Mouse (Mus musculus) testis, adult 10 weeks (tissue): ENCODE results near the gene Slamf1. TPM values are rescaled to one million over a fixed set of nuclear protein-coding genes. Genes with fewer than 3 reads are reported as not detected.

Experiments used
- polyA plus RNA-seq: library from polyadenylated mRNA; stranded (reverse); fragments of 350-450 nt; fragmentation: Illumina TruSeq; extraction: RNeasy Lipid Tissue Mini Kit (QIAGEN cat#74804); gene quantifications from one replicate; pipeline ENCODE4 v1.2.3, GENCODE M21; 2014; ENCODE audit warnings: low read depth, low replicate concordance

Slamf1 gene
- polyA plus RNA-seq: 1.3 TPM

DNA sequence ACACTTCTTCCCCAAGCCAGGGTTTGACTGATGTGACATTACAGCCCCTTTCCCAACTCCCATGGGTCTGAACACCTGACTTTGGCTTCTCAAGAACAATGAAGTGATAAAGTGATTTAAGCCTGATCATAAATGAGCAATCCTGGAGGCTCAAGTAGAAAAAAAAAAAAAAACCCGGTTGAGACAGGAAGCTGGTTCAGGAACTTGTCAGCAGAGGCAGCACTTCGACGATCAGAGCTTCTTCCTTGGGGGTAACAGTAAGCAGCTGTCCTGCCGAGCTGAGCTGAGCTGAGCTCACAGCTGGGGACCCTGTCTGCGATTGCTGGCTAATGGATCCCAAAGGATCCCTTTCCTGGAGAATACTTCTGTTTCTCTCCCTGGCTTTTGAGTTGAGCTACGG, at the start of gene Slamf1:
Gene Slamf1 (plus strand): TSS at position 230 of the 400 bp plus-strand sequence.

DNA sequence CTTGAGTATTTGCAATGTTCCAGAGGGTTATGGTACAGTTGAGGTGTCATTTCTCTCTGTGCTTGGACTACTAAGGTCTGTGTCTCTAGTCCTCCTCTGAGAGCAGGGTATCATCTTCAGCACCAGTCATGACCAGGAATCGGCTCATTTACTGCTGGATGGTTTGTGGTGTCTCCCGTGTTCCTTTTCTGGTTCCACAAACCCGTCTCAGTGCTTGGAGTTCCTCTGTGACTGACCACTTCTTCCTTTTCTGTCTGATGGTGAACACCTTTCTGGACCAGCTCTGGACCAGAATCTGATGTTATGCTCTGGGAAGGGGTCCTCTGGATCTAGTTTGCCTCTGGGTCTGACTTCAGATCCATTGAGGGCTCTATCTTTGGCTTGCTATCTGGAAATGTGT, 72.6 kb downstream of the Slamf1 start, which contains the start of gene Cd84:
Gene Cd84 (plus strand): TSS at position 210 of the 400 bp plus-strand sequence.

Other genes with a start within 250 kb of the Slamf1 start
- gene Itln1, start 231.8 kb upstream of the Slamf1 start, polyA plus RNA-seq: not detected
- gene Cd244a, start 207.9 kb upstream of the Slamf1 start, polyA plus RNA-seq: 0.52 TPM
- gene Ly9, start 159.7 kb upstream of the Slamf1 start, polyA plus RNA-seq: 2.9 TPM
- 47.5 TPM for gene Slamf7, start 114.1 kb upstream of the Slamf1 start, polyA plus RNA-seq
- gene Cd48, start 85.1 kb upstream of the Slamf1 start, polyA plus RNA-seq: 3.7 TPM
- 2.4 TPM for gene Cd84, start 72.6 kb downstream of the Slamf1 start, polyA plus RNA-seq
- gene Gm10521, start 128.5 kb downstream of the Slamf1 start, polyA plus RNA-seq: 0.13 TPM
- gene Slamf6, start 150.4 kb downstream of the Slamf1 start, polyA plus RNA-seq: 0.06 TPM